Mouse (Mus musculus): ENCODE measurements around the gene Tesk1. TPM values are rescaled to one million over a fixed set of nuclear protein-coding genes. Genes with fewer than 3 reads are reported as not detected.

The Tesk1 gene
- polyA plus RNA-seq, 1 experiment from 2014 or later = 5.0 TPM

DNA sequence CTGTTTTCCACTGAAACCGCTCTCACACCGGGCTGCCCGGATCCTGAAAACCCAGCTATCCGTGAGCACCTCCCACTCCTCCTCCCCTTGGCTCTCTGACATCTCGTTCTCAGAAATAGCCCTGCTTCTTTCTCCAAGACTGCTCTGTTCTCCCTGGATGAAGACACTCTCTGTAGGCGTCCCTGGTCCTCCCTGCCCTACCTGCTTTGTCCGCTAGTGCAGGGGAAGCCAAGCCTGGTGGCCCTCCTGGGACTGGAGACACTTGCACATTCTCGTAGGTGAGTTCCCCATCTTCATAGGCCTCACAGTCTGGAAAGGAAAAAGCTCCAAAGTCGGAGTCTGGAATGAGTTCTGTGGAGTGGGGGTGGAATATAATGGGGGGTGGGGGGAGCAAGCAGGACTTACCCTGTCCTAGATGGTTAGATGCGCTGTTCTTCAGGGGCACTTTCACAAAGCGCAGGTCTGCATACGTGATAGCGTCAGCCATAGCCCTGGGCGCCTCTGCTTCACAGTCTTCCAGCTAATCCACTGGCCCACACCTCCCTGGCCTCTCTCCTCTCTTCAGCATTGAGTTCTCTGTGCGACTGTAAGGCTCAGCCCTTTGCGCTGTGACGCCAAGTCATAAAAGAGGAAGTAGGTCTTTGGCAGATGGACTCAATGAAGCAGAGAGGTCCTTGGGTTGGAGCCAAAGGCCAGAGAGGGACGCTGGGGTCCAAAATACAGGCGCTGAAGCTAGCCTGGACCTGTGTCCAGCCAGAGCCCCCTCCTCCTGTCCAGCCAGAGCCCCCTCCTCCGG is 12.5 kb downstream of the Tesk1 start, which contains the start of gene Cd72:
Gene Cd72, minus strand, starts transcription at position 588 of the 796 bp plus-strand sequence.
- WGBS (ENCODE audit: insufficient replicate concordance) = 29% methylated on average over 20 of the region's 20 CpGs
- Histone ChIP-seq H3K27me3 (ENCODE audit: control insufficient read depth, insufficient read depth, low read length) (peaks cover 40% of the 10 kb centered on the region), H3K27ac (ENCODE audit: low read depth, low read length) (no peak within 1 kb of the TSS), H3K4me1 (ENCODE audit: control insufficient read depth, insufficient read depth, low read length) (0 out of 2 replicates have a peak, but pooled peaks cover 5% of the 10 kb centered on the region), H3K4me3 (ENCODE audit: low read depth, low read length) (peak within 1 kb of the TSS; percentile 21), H3K9ac (ENCODE audit: low read depth, low read length) (no peak within 1 kb of the TSS), H3K36me3 (ENCODE audit: control insufficient read depth, insufficient read depth, low read length) (no peaks in the 10 kb centered on the region), H3K9me3 (replicated peaks; ENCODE audit: control insufficient read depth, low read length) (no peaks in the 10 kb centered on the region), H3K4me2 (peak within 1 kb of the TSS; percentile 58)
- no peak for ATAC-seq (replicated peaks; ENCODE audit: insufficient number of reproducible peaks, low FRiP score, low TSS enrichment)

DNA sequence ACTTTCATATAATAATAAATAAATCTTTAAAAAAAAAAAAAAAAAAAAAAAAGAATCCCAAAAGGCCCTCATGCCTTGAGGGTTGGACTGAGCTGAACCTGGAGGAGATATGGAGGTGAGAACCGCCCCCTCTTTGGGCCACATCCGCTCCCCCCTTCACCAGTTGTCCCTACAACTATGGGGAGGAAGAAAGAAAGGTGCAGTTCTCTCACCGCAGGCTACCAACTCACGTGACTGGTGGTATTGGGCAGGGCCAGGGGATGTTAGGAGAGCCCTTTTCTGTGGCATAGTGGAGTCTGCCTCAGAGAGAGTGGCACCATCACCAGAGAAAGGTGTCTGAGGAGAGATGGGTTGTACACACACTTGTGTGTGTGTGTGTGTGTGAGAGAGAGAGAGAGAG is 14.7 kb downstream of the Tesk1 start:
- Histone ChIP-seq H3K27ac (ENCODE audit: low read depth, low read length) (no peak overlapping the region), H3K4me3 (ENCODE audit: low read depth, low read length) (no peak overlapping the region), H3K9ac (ENCODE audit: low read depth, low read length) (no peak overlapping the region), H3K9me3 (replicated peaks; ENCODE audit: control insufficient read depth, low read length) (no peaks in the 10 kb centered on the region), H3K4me2 (no peak overlapping the region), H3K36me3 (ENCODE audit: control insufficient read depth, insufficient read depth, low read length) (no peaks in the 10 kb centered on the region), H3K27me3 (ENCODE audit: control insufficient read depth, insufficient read depth, low read length) (peaks cover 40% of the 10 kb centered on the region), H3K4me1 (ENCODE audit: control insufficient read depth, insufficient read depth, low read length) (0 out of 2 replicates have a peak, but pooled peaks cover 5% of the 10 kb centered on the region)
- 16% methylated on average over 4 of the region's 4 CpGs for whole genome bisulfite sequencing (ENCODE audit: insufficient replicate concordance)
- ATAC-seq (replicated peaks; ENCODE audit: insufficient number of reproducible peaks, low FRiP score, low TSS enrichment) = no peak

DNA sequence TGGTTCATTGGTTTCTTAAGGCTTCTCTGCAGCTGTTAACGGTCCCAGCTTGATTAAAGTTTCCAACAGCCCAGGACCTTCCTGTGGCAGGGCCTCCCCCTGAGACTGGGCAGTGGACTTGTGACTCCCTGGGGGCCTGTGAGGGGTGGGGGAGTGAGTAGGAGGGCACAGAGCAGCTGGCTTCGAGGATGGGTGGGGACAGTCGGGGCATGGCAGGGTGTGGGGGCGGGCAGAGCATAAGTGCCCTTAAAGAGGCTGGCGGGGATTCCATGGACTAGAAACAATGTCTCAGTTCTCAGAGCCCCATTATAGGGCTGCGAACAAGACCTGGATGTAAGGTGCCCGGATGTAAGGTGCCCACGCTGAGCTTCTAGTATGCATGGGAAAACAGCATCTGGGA is 15.4 kb downstream of the Tesk1 start:
- no peak overlapping the region for H3K4me2 ChIP-seq
- peaks cover 36% of the 10 kb centered on the region for H3K27me3 ChIP-seq (ENCODE audit: control insufficient read depth, insufficient read depth, low read length)
- H3K36me3 ChIP-seq (ENCODE audit: control insufficient read depth, insufficient read depth, low read length) = no peaks in the 10 kb centered on the region
- 0 out of 2 replicates have a peak, but pooled peaks cover 5% of the 10 kb centered on the region for H3K4me1 ChIP-seq (ENCODE audit: control insufficient read depth, insufficient read depth, low read length)
- no peak overlapping the region for H3K27ac ChIP-seq (ENCODE audit: low read depth, low read length)
- 15% methylated on average over 8 of the region's 8 CpGs for WGBS (ENCODE audit: insufficient replicate concordance)
- H3K4me3 ChIP-seq (ENCODE audit: low read depth, low read length) = no peak overlapping the region
- no peaks in the 10 kb centered on the region for H3K9me3 ChIP-seq (replicated peaks; ENCODE audit: control insufficient read depth, low read length)
- no peak for ATAC-seq (replicated peaks; ENCODE audit: insufficient number of reproducible peaks, low FRiP score, low TSS enrichment)
- H3K9ac ChIP-seq (ENCODE audit: low read depth, low read length) = no peak overlapping the region

DNA sequence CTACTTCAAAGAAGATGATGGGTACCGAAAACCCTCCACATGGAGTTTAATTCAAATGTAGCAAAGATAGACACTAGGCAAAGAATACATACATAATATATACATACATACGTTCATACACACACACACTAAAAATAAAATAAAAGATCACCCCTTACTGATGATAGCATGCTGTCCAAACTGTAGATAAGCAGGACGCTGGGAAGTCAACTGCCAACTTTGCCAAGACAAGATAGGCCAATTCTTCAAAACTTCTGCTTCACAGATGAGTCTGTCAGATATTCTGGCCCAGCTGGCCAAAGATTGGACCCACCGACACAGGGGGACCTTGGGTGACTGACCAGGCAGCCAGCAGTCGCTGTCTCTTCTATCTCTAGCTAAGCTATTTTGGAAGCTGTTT is 21.4 kb downstream of the Tesk1 start:
- 84% methylated on average over 5 of the region's 5 CpGs for WGBS (ENCODE audit: insufficient replicate concordance)
- Histone ChIP-seq H3K9ac (ENCODE audit: low read depth, low read length) (no peak overlapping the region), H3K36me3 (ENCODE audit: control insufficient read depth, insufficient read depth, low read length) (no peaks in the 10 kb centered on the region), H3K4me1 (ENCODE audit: control insufficient read depth, insufficient read depth, low read length) (no peaks in the 10 kb centered on the region), H3K9me3 (replicated peaks; ENCODE audit: control insufficient read depth, low read length) (no peaks in the 10 kb centered on the region), H3K27me3 (ENCODE audit: control insufficient read depth, insufficient read depth, low read length) (no peaks in the 10 kb centered on the region), H3K4me3 (ENCODE audit: low read depth, low read length) (no peak overlapping the region), H3K4me2 (no peak overlapping the region), H3K27ac (ENCODE audit: low read depth, low read length) (no peak overlapping the region)
- ATAC-seq (replicated peaks; ENCODE audit: insufficient number of reproducible peaks, low FRiP score, low TSS enrichment) = no peak

DNA sequence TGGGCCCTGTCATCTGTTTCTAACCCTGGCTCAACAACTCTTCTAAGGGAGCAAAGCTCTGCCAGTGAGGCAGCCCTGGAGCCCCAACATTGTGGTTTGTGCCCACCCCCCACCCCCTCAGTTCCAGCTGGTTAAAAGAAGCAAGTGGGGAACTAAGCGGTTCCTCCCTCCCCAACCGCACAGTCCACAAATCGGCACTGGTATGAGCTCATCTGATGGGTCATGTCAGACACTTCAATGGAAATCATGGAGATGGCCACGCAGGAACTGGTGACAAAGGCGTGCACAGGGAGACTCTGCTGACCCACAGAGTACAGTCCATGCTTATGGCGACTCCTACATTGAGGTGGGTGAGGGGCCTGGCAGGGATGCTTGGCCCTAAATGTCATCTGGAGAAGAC is 24.2 kb downstream of the Tesk1 start:
- no peaks in the 10 kb centered on the region for H3K36me3 ChIP-seq (ENCODE audit: control insufficient read depth, insufficient read depth, low read length)

DNA sequence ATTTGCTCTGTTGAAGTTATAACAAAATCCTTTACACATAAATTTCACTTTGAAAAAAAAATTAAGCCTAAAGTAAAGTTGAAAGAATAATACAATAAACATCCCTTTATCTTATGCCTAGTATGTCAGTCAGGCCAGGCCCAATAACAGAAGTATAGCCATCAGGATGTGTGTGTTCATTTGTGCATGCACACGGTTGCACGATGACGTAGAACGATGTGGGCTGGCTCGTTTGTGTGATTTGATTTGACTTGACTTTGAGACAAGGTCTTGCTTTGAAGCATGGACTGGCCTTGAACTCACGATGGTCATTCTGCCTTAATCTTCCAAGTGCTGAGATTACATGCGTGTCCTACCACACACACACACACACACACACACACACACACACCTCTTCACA is 25.1 kb downstream of the Tesk1 start:
- H3K9me3 ChIP-seq (replicated peaks; ENCODE audit: control insufficient read depth, low read length) = no peaks in the 10 kb centered on the region
- H3K4me2 ChIP-seq = no peak overlapping the region
- H3K27me3 ChIP-seq (ENCODE audit: control insufficient read depth, insufficient read depth, low read length) = no peaks in the 10 kb centered on the region
- H3K36me3 ChIP-seq (ENCODE audit: control insufficient read depth, insufficient read depth, low read length) = no peaks in the 10 kb centered on the region
- WGBS (ENCODE audit: insufficient replicate concordance) = 80% methylated on average over 7 of the region's 7 CpGs
- H3K4me3 ChIP-seq (ENCODE audit: low read depth, low read length) = no peak overlapping the region
- no peaks in the 10 kb centered on the region for H3K4me1 ChIP-seq (ENCODE audit: control insufficient read depth, insufficient read depth, low read length)
- H3K27ac ChIP-seq (ENCODE audit: low read depth, low read length) = no peak overlapping the region
- no peak for ATAC-seq (replicated peaks; ENCODE audit: insufficient number of reproducible peaks, low FRiP score, low TSS enrichment)
- H3K9ac ChIP-seq (ENCODE audit: low read depth, low read length) = no peak overlapping the region

More for the DNA sequence above, 24.2 kb downstream of the Tesk1 start:
- Histone ChIP-seq H3K27ac (ENCODE audit: low read depth, low read length) (no peak overlapping the region), H3K27me3 (ENCODE audit: control insufficient read depth, insufficient read depth, low read length) (no peaks in the 10 kb centered on the region), H3K4me1 (ENCODE audit: control insufficient read depth, insufficient read depth, low read length) (no peaks in the 10 kb centered on the region), H3K4me2 (no peak overlapping the region), H3K9me3 (replicated peaks; ENCODE audit: control insufficient read depth, low read length) (no peaks in the 10 kb centered on the region), H3K9ac (ENCODE audit: low read depth, low read length) (no peak overlapping the region), H3K4me3 (ENCODE audit: low read depth, low read length) (no peak overlapping the region)
- 81% methylated on average over 6 of the region's 6 CpGs for WGBS (ENCODE audit: insufficient replicate concordance)
- ATAC-seq (replicated peaks; ENCODE audit: insufficient number of reproducible peaks, low FRiP score, low TSS enrichment) = no peak

DNA sequence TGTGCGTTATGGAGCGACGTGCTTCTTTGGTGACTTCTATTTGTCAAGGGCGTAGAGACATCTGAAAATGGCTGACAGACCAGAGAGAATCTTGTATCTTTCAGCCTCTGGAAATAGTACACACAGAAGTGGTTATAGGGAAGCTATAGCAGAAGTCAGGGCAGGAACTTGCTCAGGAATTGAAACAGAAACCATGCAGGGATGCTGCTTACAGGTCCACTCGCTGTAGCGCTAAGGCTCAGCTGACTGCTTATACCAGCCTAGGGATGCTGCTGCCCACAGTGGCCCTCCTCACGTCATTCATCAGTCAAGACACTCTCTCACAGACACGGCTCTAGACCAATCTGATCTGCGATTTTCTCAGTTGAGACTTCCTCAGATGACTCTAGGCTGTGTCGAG is 28.6 kb downstream of the Tesk1 start:
- Histone ChIP-seq H3K4me1 (ENCODE audit: control insufficient read depth, insufficient read depth, low read length) (no peaks in the 10 kb centered on the region), H3K36me3 (ENCODE audit: control insufficient read depth, insufficient read depth, low read length) (no peaks in the 10 kb centered on the region), H3K27ac (ENCODE audit: low read depth, low read length) (no peak overlapping the region), H3K9me3 (replicated peaks; ENCODE audit: control insufficient read depth, low read length) (no peaks in the 10 kb centered on the region), H3K4me3 (ENCODE audit: low read depth, low read length) (no peak overlapping the region), H3K4me2 (no peak overlapping the region), H3K27me3 (ENCODE audit: control insufficient read depth, insufficient read depth, low read length) (no peaks in the 10 kb centered on the region), H3K9ac (ENCODE audit: low read depth, low read length) (no peak overlapping the region)
- ATAC-seq (replicated peaks; ENCODE audit: insufficient number of reproducible peaks, low FRiP score, low TSS enrichment) = no peak
- WGBS (ENCODE audit: insufficient replicate concordance) = 90% methylated on average over 10 of the region's 10 CpGs

DNA sequence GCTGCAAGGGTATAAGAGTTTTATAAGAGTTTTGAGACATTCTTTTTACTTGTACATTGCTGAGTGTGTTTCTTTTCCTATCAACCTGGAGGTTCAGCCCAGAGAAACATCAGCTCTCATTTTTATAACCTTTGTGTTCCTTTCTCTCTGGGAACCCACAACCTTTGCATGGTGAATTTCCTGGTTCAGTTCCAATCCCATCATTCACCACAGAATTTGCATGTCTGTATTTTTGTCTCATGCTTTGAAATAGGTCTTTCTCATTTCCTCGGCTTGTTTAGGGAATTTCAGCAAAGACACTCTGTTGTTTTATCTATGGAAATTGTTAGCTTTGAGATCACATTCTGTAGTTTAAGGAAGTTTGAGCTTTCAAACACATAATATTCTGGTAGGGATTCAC is 31.9 kb downstream of the Tesk1 start:
- Histone ChIP-seq H3K4me1 (ENCODE audit: control insufficient read depth, insufficient read depth, low read length) (peaks cover 3% of the 10 kb centered on the region; the same call in 1 of the 2 replicates), H3K9me3 (replicated peaks; ENCODE audit: control insufficient read depth, low read length) (no peaks in the 10 kb centered on the region), H3K27me3 (ENCODE audit: control insufficient read depth, insufficient read depth, low read length) (no peaks in the 10 kb centered on the region), H3K9ac (ENCODE audit: low read depth, low read length) (no peak overlapping the region), H3K4me3 (ENCODE audit: low read depth, low read length) (no peak overlapping the region), H3K27ac (ENCODE audit: low read depth, low read length) (no peak overlapping the region), H3K4me2 (no peak overlapping the region), H3K36me3 (ENCODE audit: control insufficient read depth, insufficient read depth, low read length) (no peaks in the 10 kb centered on the region)
- no peak for ATAC-seq (replicated peaks; ENCODE audit: insufficient number of reproducible peaks, low FRiP score, low TSS enrichment)
- 69% methylated on average over 1 of the region's 1 CpGs for WGBS (ENCODE audit: insufficient replicate concordance)

DNA sequence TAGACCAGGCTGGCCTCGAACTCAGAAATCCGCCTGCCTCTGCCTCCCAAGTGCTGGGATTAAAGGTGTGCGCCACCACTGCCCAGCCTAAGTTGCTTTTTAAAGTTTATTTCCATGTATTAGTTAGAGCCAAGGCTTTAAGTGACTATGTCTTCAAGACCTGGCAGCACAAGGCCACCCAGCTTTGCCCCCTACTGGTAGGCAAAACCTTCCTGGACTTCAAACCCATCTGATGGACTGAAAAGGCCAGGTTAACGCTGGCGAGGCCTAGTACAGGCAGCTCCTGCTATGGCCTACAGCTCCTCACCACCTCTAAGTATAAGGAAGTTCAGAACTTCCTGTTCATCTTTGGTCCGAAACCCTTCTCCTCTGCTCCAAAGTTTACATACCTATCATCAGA is 34.9 kb downstream of the Tesk1 start:
- H3K9ac ChIP-seq (ENCODE audit: low read depth, low read length) = 0 out of 2 replicates have a peak overlapping the region, but pooled peaks have one; percentile 16
- WGBS (ENCODE audit: insufficient replicate concordance) = 78% methylated on average over 5 of the region's 6 CpGs
- no peak overlapping the region for H3K4me3 ChIP-seq (ENCODE audit: low read depth, low read length)
- no peak overlapping the region for H3K27ac ChIP-seq (ENCODE audit: low read depth, low read length)
- peaks cover 3% of the 10 kb centered on the region; the same call in 1 of the 2 replicates for H3K4me1 ChIP-seq (ENCODE audit: control insufficient read depth, insufficient read depth, low read length)
- no peak for ATAC-seq (replicated peaks; ENCODE audit: insufficient number of reproducible peaks, low FRiP score, low TSS enrichment)
- no peak overlapping the region for H3K4me2 ChIP-seq
- H3K36me3 ChIP-seq (ENCODE audit: control insufficient read depth, insufficient read depth, low read length) = no peaks in the 10 kb centered on the region
- H3K9me3 ChIP-seq (replicated peaks; ENCODE audit: control insufficient read depth, low read length) = no peaks in the 10 kb centered on the region
- no peaks in the 10 kb centered on the region for H3K27me3 ChIP-seq (ENCODE audit: control insufficient read depth, insufficient read depth, low read length)

Data from heart, embryonic 11.5 days (tissue).